Mouse (Mus musculus): ENCODE measurements around the gene Meioc. TPM values are rescaled to one million over a fixed set of nuclear protein-coding genes. Genes with fewer than 3 reads are reported as not detected.

Gene Meioc
- polyA plus RNA-seq (2014; fragmentation: Nextera tagmentation; extraction: Ambion mirVana): 1.1 TPM in 2 replicates

- no peak within 1 kb of the TSS for H3K4me3 ChIP-seq (ENCODE audit: control insufficient read depth in 1 of 2, insufficient read depth in 1 of 2, low read depth in 1 of 2, low read length in 2 of 2)
- H3K9ac ChIP-seq (ENCODE audit: low read length): no peak within 1 kb of the TSS
- peaks cover 0 to 2% of the 10 kb centered on the region in 2 experiments; a peak in 1 of 4 replicates for H3K4me1 ChIP-seq (ENCODE audit: control insufficient read depth in 2 of 2, insufficient read depth in 2 of 2, low read length in 2 of 2)
- no peak within 1 kb of the TSS for H3K4me2 ChIP-seq (ENCODE audit: low read length)
- no peak for ATAC-seq (ENCODE audit: insufficient number of reproducible peaks, insufficient read depth, low FRiP score, low read depth)
- WGBS: 63% methylated on average over 3 of the region's 3 CpGs
- H3K27ac ChIP-seq (replicated peaks in 1 of 2; ENCODE audit: control insufficient read depth in 1 of 2, insufficient read depth in 1 of 2, low read depth in 2 of 2, low read length in 2 of 2): no peak within 1 kb of the TSS
- H3K27me3 ChIP-seq (ENCODE audit: control insufficient read depth, insufficient read depth, low read length): peaks cover 32% of the 10 kb centered on the region
- H3K36me3 ChIP-seq (ENCODE audit: control insufficient read depth, insufficient read depth, low read length): no peaks in the 10 kb centered on the region
- peaks cover 14% of the 10 kb centered on the region for H3K9me3 ChIP-seq (ENCODE audit: control insufficient read depth, low read length)
Observed at GRCm38 (mm10) chr11:102663416-102663815, at the start of gene Meioc. Meioc (plus strand) TSS chr11:102663716.

- Histone ChIP-seq H3K27me3 (ENCODE audit: control insufficient read depth, insufficient read depth, low read length) (no peaks in the 10 kb centered on the region), H3K36me3 (ENCODE audit: control insufficient read depth, insufficient read depth, low read length) (no peaks in the 10 kb centered on the region), H3K4me1 (ENCODE audit: control insufficient read depth in 2 of 2, insufficient read depth in 2 of 2, low read length in 2 of 2) (peaks cover 10 to 12% of the 10 kb centered on the region in 2 experiments), H3K9me3 (ENCODE audit: control insufficient read depth, low read length) (no peaks in the 10 kb centered on the region), H3K4me2 (ENCODE audit: low read length) (no peak overlapping the region), H3K27ac (replicated peaks in 1 of 2; ENCODE audit: control insufficient read depth in 1 of 2, insufficient read depth in 1 of 2, low read depth in 2 of 2, low read length in 2 of 2) (no peak overlapping the region), H3K9ac (ENCODE audit: low read length) (no peak overlapping the region), H3K4me3 (ENCODE audit: control insufficient read depth in 1 of 2, insufficient read depth in 1 of 2, low read depth in 1 of 2, low read length in 2 of 2) (no peak overlapping the region)
- no peak for ATAC-seq (ENCODE audit: insufficient number of reproducible peaks, insufficient read depth, low FRiP score, low read depth)
- 70% methylated on average over 2 of the region's 2 CpGs for WGBS
Observed at GRCm38 (mm10) chr11:102619449-102619848, 44.1 kb upstream of the Meioc start.

GRCm38 (mm10) chr11:102623876-102624789 lies 39.4 kb upstream of the Meioc start:
- no peaks in the 10 kb centered on the region for H3K9me3 ChIP-seq (ENCODE audit: control insufficient read depth, low read length)
- ATAC-seq (ENCODE audit: insufficient number of reproducible peaks, insufficient read depth, low FRiP score, low read depth): peak; percentile 69
- no peaks in the 10 kb centered on the region for H3K36me3 ChIP-seq (ENCODE audit: control insufficient read depth, insufficient read depth, low read length)
- H3K4me2 ChIP-seq (ENCODE audit: low read length): peak overlapping the region; percentile 64
- H3K4me3 ChIP-seq (ENCODE audit: control insufficient read depth in 1 of 2, insufficient read depth in 1 of 2, low read depth in 1 of 2, low read length in 2 of 2): peak overlapping the region; percentile 19 to 27
- WGBS: 6% methylated on average over 17 of the region's 17 CpGs
- peak overlapping the region; percentile 62 for H3K9ac ChIP-seq (ENCODE audit: low read length)
- peak overlapping the region; percentile 91 to 94 for H3K27ac ChIP-seq (replicated peaks in 1 of 2; ENCODE audit: control insufficient read depth in 1 of 2, insufficient read depth in 1 of 2, low read depth in 2 of 2, low read length in 2 of 2)
- no peaks in the 10 kb centered on the region for H3K27me3 ChIP-seq (ENCODE audit: control insufficient read depth, insufficient read depth, low read length)
- H3K4me1 ChIP-seq (ENCODE audit: control insufficient read depth in 2 of 2, insufficient read depth in 2 of 2, low read length in 2 of 2): peaks cover 20 to 23% of the 10 kb centered on the region in 2 experiments

GRCm38 (mm10) chr11:102624888-102625407 lies 38.6 kb upstream of the Meioc start:
- ATAC-seq (ENCODE audit: insufficient number of reproducible peaks, insufficient read depth, low FRiP score, low read depth): 0 out of 2 replicates have a peak, but pooled peaks have one; percentile 12
- no peaks in the 10 kb centered on the region for H3K27me3 ChIP-seq (ENCODE audit: control insufficient read depth, insufficient read depth, low read length)
- peak overlapping the region; percentile 91 to 94 for H3K27ac ChIP-seq (replicated peaks in 1 of 2; ENCODE audit: control insufficient read depth in 1 of 2, insufficient read depth in 1 of 2, low read depth in 2 of 2, low read length in 2 of 2)
- H3K9ac ChIP-seq (ENCODE audit: low read length): 0 out of 2 replicates have a peak overlapping the region, but pooled peaks have one; percentile 62
- no peaks in the 10 kb centered on the region for H3K9me3 ChIP-seq (ENCODE audit: control insufficient read depth, low read length)
- peaks cover 22 to 28% of the 10 kb centered on the region in 2 experiments for H3K4me1 ChIP-seq (ENCODE audit: control insufficient read depth in 2 of 2, insufficient read depth in 2 of 2, low read length in 2 of 2)
- WGBS: 30% methylated on average over 14 of the region's 14 CpGs
- peak overlapping the region; percentile 64 for H3K4me2 ChIP-seq (ENCODE audit: low read length)
- no peak overlapping the region for H3K4me3 ChIP-seq (ENCODE audit: control insufficient read depth in 1 of 2, insufficient read depth in 1 of 2, low read depth in 1 of 2, low read length in 2 of 2)
- no peaks in the 10 kb centered on the region for H3K36me3 ChIP-seq (ENCODE audit: control insufficient read depth, insufficient read depth, low read length)

DNA sequence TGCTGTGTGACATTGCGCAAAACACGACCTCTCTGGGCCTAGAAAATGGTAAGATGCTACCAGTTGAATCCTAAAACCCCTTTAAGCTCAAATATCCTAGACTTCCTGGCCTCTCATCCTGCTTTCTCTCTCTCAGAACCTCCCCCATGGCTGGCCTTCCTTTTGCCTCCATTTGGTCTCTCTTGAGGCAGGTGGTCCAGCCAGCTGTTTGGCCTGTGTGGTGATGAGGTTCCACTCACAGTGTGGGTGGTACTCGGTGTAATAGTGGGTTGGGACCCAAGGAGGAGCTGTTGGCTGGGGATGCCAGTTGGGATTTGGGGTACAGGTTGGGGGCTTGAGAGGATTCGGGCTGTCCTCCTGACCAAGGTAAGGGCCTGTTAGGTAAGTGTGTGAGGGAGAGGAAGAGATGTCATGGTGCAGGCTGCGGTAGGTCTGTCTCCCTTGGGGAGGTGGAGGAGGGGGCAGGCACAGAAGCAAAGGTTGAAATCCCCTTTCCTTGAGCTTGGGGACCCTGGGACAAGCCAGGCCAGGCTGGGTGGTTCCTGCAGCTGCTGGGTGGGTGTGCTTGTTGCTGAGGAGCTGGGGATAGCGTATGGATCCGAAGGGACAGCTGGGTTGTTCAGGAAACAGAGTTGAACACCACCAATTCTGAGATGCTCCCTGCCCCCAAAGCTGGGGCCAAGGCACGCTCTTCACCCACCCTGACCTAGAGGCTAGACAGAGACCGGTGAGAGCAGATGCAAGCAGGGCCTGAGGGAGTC lies 36.2 kb upstream of the Meioc start:
- Histone ChIP-seq H3K27ac (replicated peaks in 1 of 2; ENCODE audit: control insufficient read depth in 1 of 2, insufficient read depth in 1 of 2, low read depth in 2 of 2, low read length in 2 of 2) (no peak overlapping the region), H3K4me2 (ENCODE audit: low read length) (no peak overlapping the region), H3K36me3 (ENCODE audit: control insufficient read depth, insufficient read depth, low read length) (no peaks in the 10 kb centered on the region), H3K9ac (ENCODE audit: low read length) (no peak overlapping the region), H3K27me3 (ENCODE audit: control insufficient read depth, insufficient read depth, low read length) (no peaks in the 10 kb centered on the region), H3K4me1 (ENCODE audit: control insufficient read depth in 2 of 2, insufficient read depth in 2 of 2, low read length in 2 of 2) (peaks cover 31 to 43% of the 10 kb centered on the region in 2 experiments), H3K4me3 (ENCODE audit: control insufficient read depth in 1 of 2, insufficient read depth in 1 of 2, low read depth in 1 of 2, low read length in 2 of 2) (no peak overlapping the region), H3K9me3 (ENCODE audit: control insufficient read depth, low read length) (no peaks in the 10 kb centered on the region)
- no peak for ATAC-seq (ENCODE audit: insufficient number of reproducible peaks, insufficient read depth, low FRiP score, low read depth)
- WGBS: 88% methylated on average over 9 of the region's 9 CpGs

GRCm38 (mm10) chr11:102628529-102628928 lies 35.0 kb upstream of the Meioc start:
- WGBS: 71% methylated on average over 9 of the region's 9 CpGs
- Histone ChIP-seq H3K4me1 (ENCODE audit: control insufficient read depth in 2 of 2, insufficient read depth in 2 of 2, low read length in 2 of 2) (peaks cover 39 to 52% of the 10 kb centered on the region in 2 experiments), H3K27me3 (ENCODE audit: control insufficient read depth, insufficient read depth, low read length) (no peaks in the 10 kb centered on the region), H3K27ac (replicated peaks in 1 of 2; ENCODE audit: control insufficient read depth in 1 of 2, insufficient read depth in 1 of 2, low read depth in 2 of 2, low read length in 2 of 2) (no peak overlapping the region), H3K36me3 (ENCODE audit: control insufficient read depth, insufficient read depth, low read length) (no peaks in the 10 kb centered on the region), H3K9me3 (ENCODE audit: control insufficient read depth, low read length) (no peaks in the 10 kb centered on the region), H3K4me2 (ENCODE audit: low read length) (no peak overlapping the region), H3K4me3 (ENCODE audit: control insufficient read depth in 1 of 2, insufficient read depth in 1 of 2, low read depth in 1 of 2, low read length in 2 of 2) (no peak overlapping the region), H3K9ac (ENCODE audit: low read length) (no peak overlapping the region)
- ATAC-seq (ENCODE audit: insufficient number of reproducible peaks, insufficient read depth, low FRiP score, low read depth): no peak

GRCm38 (mm10) chr11:102629375-102629774 lies 34.1 kb upstream of the Meioc start:
- Histone ChIP-seq H3K9ac (ENCODE audit: low read length) (no peak overlapping the region), H3K27me3 (ENCODE audit: control insufficient read depth, insufficient read depth, low read length) (no peaks in the 10 kb centered on the region), H3K4me1 (ENCODE audit: control insufficient read depth in 2 of 2, insufficient read depth in 2 of 2, low read length in 2 of 2) (peaks cover 32 to 43% of the 10 kb centered on the region in 2 experiments), H3K4me3 (ENCODE audit: control insufficient read depth in 1 of 2, insufficient read depth in 1 of 2, low read depth in 1 of 2, low read length in 2 of 2) (no peak overlapping the region), H3K36me3 (ENCODE audit: control insufficient read depth, insufficient read depth, low read length) (no peaks in the 10 kb centered on the region), H3K27ac (replicated peaks in 1 of 2; ENCODE audit: control insufficient read depth in 1 of 2, insufficient read depth in 1 of 2, low read depth in 2 of 2, low read length in 2 of 2) (no peak overlapping the region), H3K9me3 (ENCODE audit: control insufficient read depth, low read length) (no peaks in the 10 kb centered on the region), H3K4me2 (ENCODE audit: low read length) (no peak overlapping the region)
- ATAC-seq (ENCODE audit: insufficient number of reproducible peaks, insufficient read depth, low FRiP score, low read depth): no peak
- WGBS: 54% methylated on average over 8 of the region's 8 CpGs
